Mouse (Mus musculus) right cerebral cortex, adult 18-20 months (tissue): ENCODE data around the gene Cntnap1.

Experiments
- DNase-seq: peaks from one replicate; pipeline ENCODE4 v3.0.0; 2022; ENCODE audit warnings: mixed read lengths

Cntnap1 gene

GRCm38 (mm10) chr11:101186526-101187247 lies 16.4 kb downstream of the Cntnap1 start:
- no peak for DNase-seq

- no peak for DNase-seq
These were observed 17.2 kb downstream of the Cntnap1 start for GRCm38 (mm10) chr11:101187541-101187940.

DNA sequence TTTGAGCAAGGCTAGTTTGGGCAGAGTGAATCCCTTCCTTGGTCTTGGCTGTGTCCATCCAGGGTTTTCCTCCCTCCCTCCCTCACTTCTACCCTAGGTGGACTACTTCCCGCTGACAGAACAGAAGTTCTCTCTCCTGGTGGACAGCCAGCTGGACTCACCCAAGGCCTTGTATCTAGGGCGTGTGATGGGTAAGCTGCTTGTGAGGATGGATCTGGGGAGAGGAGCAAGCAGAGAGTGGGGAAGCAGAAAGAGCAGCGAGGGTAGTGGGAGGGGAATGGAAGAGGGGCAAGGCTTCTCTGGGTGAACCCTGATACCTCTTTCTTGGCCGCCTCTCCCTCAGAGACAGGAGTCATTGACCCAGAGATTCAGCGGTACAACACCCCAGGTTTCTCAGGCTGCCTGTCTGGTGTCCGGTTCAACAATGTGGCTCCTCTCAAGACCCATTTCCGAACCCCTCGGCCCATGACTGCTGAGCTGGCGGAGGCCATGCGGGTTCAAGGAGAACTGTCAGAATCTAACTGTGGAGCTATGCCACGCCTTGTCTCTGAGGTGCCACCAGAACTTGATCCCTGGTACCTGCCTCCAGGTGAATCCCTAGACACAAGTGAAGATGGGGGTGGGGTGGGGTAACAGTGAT lies 18.0 kb downstream of the Cntnap1 start:
- no peak for DNase-seq

DNA sequence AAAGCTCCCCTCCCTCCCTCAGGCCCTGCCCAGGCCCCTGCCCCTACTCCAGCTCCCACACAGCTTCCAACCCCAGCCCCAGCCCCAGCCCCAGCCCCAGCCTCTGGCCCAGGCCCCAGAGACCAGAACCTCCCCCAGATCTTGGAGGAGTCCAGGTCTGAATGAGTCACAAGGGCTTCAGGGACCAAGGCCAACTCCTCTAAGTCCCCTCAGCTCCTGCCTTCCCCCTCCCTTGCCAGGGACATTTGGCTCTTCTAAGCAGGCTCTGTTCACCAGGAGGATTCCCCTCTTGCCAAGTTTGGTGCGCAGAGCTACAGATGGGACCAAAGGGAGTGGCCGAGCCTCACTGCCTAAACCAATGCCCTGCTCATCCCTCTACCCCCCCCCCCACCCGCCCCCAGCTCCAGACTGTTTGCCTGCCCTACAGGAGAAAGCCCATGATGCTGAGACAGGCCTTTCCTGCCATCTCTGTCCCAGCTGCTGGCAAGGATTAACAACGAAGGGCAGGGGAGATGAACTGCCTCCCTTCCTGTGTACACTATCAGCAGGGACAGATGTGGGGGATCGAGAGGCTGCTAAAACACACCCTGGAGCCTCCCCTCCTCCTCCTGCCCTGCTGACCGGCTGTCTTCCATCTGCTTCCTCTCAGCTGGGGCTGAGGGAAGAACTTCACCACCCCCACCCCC lies 19.3 kb downstream of the Cntnap1 start:
- peak; percentile 71 for DNase-seq

DNA sequence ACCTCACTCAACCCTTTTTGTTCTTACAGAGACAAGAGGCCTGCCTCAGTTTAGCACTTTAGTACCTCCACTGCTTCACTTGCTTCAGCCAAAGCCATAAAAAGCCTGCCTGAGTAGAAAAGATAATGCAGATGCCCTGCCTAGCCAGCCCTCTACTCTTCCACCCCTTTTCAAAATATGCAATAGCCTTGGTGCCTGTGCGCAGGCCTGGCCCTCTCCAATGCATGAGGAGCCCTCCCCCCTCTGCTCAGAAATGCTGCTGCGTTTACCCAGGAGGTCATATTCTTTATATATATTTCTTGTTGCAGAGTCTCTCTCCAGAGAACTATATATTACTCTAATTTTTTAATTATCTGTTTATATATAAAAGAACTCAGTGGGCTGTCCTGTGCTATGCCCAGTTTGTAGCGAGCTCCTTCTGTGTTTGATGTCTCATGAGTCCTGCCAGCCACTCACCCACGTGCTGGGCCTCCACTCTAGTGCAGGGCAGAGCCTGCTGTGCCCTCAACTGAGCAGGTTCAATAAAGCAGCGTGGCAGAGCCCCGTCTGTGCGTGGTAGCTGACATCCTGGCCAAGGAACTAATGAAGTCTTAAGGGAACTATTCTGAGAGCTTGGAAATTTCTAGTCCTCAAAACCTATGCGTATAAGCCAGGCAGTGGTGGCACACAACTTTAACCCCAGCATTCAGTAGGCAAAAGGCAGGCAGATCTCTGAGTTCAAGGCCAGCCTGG lies 20.0 kb downstream of the Cntnap1 start:
- DNase-seq, result no peak

DNA sequence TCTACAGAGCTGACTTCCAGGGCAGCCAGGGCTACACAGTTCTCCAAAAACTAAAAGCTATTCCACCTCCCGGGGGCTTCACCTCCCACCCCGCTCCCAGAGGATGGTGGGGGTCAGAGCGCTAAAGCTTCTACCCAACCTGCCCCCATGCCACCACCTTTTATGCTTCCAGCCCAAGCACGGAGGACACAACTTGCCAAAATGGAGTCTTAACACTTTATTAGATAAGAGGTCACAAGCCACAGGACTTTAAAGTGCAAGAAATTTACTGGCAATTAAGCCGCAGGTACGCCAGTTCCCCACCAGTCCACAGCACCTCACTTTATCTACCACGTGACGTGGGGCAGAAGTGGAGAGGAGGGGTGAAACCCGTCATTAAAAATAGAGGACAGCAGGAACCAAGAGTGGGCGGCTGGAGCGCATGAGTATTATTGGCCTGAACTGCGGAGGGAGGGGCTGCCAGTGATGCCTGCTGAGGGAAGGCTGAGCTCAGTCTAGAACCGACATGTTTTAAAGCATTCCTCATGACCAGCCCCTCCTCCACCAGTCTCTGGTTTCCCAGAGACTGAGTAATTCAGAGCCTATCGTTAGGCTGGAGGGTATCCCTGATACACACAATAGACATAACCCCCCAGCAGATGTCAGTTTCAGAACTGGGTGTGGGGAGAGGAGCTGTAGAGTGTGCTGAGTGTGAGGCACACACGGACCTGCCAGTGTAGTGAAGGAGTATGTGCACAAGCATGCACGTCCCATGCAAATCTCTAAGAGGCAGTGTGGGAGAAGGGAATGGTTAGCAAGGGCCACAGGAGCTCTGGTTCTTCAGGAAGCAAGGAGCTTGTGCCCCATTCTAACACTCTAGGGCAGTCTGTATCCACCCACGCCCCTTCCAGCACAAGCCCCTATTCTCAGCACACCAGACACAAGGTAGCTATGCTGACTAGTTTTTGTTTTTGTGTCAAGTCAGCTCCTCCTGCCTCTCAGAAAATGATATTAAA lies 20.9 kb downstream of the Cntnap1 start:
- no peak for DNase-seq

DNA sequence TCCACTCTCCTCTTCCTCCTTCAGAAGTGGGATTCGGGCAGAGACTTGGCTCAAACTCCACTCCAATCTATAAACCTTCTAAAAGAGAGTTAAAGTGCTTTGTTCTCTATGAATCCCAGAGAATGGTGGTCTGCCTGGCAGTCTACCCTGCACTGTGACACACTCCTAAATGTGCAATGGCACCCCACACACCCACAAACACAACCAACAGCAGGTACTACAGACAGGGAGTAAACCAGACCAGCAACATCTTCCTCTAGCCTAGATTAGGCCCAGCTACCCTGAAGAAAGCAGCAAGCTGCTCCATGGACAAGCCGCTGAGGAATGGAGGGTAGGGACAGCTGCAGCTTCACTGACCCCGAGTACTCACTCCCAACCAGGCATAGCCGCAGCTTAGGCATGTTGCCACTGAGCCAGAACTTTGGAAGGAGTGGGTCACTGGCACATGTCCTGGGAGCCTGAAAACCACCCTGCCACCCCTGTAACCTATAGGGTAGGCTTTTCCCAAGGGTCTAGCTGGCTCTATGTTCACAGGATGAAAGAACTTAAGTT lies 21.7 kb downstream of the Cntnap1 start:
- no peak for DNase-seq

GRCm38 (mm10) chr11:101192646-101193045 lies 22.3 kb downstream of the Cntnap1 start:
- no peak for DNase-seq

DNA sequence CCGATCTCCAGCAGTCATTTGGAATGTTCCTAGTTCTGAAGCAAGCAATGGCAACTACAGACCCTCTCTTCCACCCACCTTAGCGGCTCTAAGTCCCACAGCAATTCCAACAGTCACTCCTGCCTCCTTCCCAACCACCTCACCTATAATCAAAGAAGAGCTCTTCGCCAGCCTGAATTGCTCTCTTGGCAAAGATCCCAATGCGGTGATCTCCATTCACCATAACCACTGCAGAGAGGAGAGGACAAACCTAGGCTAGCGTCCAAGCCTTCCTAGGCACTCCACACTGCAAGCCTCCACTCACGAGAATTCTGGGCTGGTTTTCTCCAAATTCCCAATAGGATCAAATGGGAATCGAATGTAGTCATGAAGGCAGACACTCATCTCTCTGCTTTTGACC lies 22.8 kb downstream of the Cntnap1 start:
- no peak for DNase-seq

DNA sequence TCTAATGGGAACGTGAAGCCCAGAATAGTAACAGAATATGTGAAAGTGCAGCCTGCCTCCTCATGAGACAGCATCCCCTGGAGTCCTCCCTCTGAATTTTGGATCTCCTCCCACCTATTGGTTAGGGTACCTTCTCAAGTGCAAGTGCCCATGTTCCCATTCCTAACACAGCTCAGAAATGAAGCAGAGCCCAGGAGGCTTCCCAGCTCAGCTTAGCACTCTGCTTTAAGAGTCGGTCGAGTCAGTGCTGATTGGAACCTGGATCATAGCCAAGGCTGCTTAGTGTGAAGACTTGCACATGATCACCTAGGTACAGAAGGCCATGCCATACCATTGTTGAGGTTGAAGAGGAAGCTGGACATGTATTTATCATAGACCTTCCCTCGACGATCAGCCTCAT lies 23.8 kb downstream of the Cntnap1 start:
- DNase-seq, result no peak

DNA sequence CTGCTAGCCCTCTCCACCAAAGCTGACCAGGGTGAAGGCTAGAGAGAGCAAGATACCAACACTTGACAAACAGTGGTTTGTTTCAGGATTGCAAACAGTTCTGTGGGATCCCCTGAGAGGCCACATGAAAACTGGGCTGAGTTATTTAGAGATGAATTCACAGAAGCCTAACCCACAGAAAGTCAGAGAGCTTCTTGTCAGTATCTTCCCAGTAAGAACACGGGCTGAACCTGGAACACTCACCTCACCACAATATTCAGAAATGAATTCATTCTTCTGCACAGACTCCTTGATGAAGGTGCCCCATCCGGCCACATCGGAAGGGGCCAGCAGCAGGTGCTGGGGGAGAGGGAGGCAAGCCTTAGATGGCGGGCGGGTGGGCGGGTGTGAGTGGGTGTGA lies 24.3 kb downstream of the Cntnap1 start:
- DNase-seq, result no peak

GRCm38 (mm10) chr11:101195101-101195500 lies 24.8 kb downstream of the Cntnap1 start:
- no peak for DNase-seq

DNA sequence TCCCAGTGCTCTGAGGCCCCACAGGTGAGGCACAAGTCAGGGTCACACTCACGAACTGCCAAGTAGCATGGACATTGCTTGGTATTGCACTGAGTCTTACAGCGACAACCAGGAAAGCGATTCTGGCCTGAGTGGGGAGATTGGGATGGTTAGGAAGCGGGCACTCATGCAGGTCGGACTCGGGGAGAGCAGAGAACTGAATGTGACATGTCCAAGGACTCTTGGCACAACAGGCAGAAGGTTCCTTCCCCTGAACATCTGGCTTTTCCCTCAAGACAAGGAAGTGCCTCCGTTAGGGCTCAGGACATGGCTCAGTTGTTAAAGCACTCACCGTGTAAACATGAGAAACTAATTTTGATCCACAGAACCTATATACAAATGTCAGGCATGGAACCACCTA lies 25.2 kb downstream of the Cntnap1 start:
- no peak for DNase-seq

DNA sequence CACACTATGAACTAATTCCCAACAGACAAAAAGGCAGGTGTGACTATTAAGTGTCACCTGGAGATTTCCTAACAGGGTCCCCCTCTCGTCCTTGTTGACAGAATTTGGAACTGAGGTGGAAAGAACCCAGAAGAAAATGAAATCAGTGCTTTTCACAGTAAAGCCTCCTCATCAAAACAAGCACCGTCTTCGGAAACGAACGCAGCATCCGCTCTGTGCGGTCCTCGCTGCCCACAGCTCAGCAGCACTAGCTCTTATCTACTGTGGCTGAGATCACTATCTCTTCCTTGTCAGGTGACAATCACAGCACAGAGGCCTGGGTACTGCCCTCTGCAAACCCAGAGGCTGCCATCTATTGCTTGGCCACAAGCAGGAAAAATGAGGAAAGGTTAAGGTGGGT lies 25.9 kb downstream of the Cntnap1 start:
- no peak for DNase-seq

DNA sequence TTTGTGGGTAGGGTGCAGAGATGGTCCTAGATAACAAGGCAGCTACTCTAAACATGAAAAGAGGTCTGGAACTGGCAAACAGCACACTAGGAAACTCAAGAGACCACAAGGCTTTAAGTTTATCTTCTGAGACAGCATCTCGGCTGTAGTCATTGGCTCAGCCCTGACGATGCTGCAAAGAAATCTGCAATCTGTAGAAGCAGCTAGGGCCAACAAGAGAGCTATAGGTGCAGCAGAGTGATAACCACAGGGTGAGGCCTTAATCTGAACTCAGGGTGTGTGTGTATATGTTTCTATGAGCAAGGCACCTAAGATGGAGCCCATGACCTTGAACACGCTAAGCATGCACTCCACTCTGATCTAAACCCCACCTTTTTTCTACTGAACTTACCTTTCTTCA lies 29.2 kb downstream of the Cntnap1 start:
- no peak for DNase-seq

DNA sequence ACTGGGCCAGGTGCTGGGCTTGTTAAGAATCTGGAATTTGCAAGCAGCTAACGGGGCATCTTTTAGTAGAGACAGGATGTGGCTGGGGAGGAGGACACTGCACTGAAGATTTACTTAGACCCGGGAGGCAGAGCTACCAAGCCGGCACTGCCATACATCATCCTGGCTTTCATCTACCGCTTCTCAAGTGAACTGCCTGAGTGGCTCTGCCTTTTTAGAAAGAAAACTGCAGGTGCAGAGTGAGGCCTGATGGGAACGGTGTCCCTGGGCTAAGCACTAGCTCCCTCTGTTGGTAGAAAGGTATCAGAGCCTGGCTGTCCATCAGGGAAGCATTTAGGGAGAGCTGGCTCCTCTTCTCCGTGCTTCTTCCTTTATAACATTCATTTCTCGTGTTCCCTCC lies 30.7 kb downstream of the Cntnap1 start:
- DNase-seq, result no peak

DNA sequence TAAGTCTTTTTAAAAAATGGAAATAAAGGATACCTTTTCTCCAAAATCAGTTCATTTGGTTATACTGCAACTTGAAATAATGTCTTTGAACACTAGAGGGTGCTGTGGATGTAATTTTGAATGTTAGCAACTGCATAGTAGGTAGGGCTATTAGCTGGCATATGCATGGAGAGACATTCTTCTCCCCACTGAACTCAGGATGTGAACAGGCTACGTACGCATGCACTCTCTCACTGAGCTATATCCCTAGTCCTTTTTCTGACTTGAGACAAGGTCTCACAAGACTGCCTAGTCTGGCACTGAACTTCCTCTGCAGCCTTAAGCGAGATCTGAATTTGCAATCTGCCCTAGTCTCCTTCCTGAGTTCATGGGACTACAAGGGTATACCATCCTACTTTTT lies 41.6 kb downstream of the Cntnap1 start:
- DNase-seq, result no peak

DNA sequence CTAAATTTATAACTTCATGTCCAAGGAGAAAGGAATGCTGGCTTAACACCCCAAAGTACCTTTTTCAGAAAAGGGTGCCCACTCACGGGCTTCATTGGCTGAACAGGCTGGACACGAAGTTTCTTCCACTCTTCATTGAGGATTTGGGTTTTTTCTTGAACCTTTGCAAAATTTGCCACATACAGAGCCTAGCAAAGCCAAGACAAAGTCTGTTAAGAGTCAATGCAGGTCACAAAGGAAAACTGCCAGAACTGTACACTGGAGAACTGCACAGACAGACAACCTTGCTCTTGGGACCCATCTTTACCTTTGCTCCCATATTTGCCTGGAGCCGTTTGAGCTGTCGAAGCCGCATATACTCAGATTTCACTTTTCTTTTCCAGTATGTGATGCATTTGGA lies 46.6 kb downstream of the Cntnap1 start:
- DNase-seq, result no peak

DNA sequence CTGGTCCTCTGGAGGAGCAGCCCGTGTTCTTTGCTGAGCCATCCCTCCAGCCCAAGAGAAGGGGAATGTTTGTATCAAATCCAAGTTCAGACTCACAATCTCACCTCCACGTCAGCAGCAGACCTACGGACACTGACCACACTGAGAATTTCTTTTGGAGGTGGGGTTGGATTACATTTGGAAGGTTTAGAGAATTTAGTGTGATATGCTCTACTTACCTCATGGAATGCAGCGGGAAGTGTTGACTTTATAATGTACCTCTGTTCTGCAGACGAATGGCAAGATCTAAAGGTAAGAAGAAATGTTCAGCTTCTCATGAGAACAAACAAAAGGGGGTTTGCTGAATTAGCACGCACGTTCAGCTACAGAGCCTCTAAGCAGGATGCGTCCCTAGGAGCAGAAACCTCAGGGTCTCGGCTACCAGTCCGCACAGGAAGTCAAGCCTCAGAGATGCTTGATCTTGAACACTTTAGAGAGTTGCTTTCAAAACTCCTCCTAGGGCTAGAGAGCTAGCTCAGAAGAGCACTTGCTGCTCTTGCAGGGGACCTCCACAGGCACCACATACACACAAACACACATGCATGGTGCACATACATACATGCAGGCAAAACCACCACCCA lies 48.2 kb downstream of the Cntnap1 start:
- DNase-seq, result no peak

- no peak for DNase-seq
These were observed 50.5 kb downstream of the Cntnap1 start for GRCm38 (mm10) chr11:101220853-101221252.

GRCm38 (mm10) chr11:101221306-101221986 lies 51.1 kb downstream of the Cntnap1 start:
- DNase-seq, result no peak
